In the genomic region with DNA sequence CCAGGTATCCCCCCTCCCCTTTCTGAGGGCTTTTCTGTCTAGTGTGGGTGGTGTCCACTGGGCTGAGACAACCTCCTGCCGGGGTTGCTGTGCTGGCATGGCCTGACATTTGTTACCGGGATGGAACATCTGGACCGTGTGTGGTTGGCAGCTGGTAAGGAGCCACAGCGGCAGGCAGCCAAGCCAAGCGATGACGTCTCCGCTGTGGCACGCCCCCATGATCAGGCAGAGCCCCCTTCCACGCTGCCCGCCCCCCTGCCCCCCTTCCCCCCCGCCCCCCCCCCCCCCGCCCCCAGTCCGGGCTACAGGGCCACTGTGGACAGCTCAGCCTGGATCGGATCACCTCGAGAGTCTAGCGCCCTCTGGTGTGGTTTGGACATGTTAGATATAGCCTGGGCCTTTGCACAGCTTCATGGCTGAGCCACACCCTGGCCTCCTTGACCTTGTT, we compare ENCODE assay signal across 8 mouse cellular contexts. TPM values are rescaled to one million over a fixed set of nuclear protein-coding genes. Genes with fewer than 3 reads are reported as not detected.
DNase-seq lines count a peak whose midpoint lies in the region; ATAC-seq and TF ChIP-seq lines count a peak whose summit lies in the region.

No protein-coding gene starts in this region.

- no peaks in the 10 kb centered on the region; the same call in 1 of the 2 replicates for H3K9me3 ChIP-seq in hindbrain, embryonic 11.5 days (ENCODE audit: control insufficient read depth, low read length)
- peaks cover 2% of the 10 kb centered on the region; the same call in 1 of the 2 replicates for H3K9me3 ChIP-seq in lung, embryonic 14.5 days (ENCODE audit: low read depth, low read length)
- H3K9me3 ChIP-seq in neural tube, embryonic 15.5 days (replicated peaks): no peaks in the 10 kb centered on the region

- H3K4me3 ChIP-seq in hindbrain, embryonic 11.5 days (ENCODE audit: low read depth, low read length): no peak overlapping the region
- no peak overlapping the region for H3K4me3 ChIP-seq in lung, embryonic 14.5 days (ENCODE audit: low read depth, low read length)
- no peak overlapping the region for H3K4me3 ChIP-seq in neural tube, embryonic 15.5 days (replicated peaks)

- peak; percentile 91 for ATAC-seq in hindbrain, embryonic 11.5 days (ENCODE audit: low FRiP score)
- peak; percentile 87 for ATAC-seq in lung, embryonic 14.5 days (ENCODE audit: insufficient read depth)
- ATAC-seq in neural tube, embryonic 15.5 days (ENCODE audit: low FRiP score): peak; percentile 79

- peaks cover 10% of the 10 kb centered on the region for H3K4me1 ChIP-seq in hindbrain, embryonic 11.5 days (replicated peaks; ENCODE audit: control insufficient read depth, insufficient read depth, low read length)
- no peaks in the 10 kb centered on the region for H3K4me1 ChIP-seq in lung, embryonic 14.5 days (ENCODE audit: insufficient read depth)
- H3K4me1 ChIP-seq in neural tube, embryonic 15.5 days: peaks cover 23% of the 10 kb centered on the region

- TF ChIP-seq CTCF in lung, embryonic 14.5 days (IDR thresholded peaks at IDR 0.05; ENCODE audit: low read depth): peak; percentile 54

- no peak overlapping the region for H3K9ac ChIP-seq in hindbrain, embryonic 11.5 days (ENCODE audit: low read depth, low read length)
- no peak overlapping the region for H3K9ac ChIP-seq in lung, embryonic 14.5 days
- no peak overlapping the region; the same call in 1 of the 2 replicates for H3K9ac ChIP-seq in neural tube, embryonic 15.5 days (replicated peaks)

- H3K27ac ChIP-seq in hindbrain, embryonic 11.5 days (ENCODE audit: low read depth, low read length): peak overlapping the region; percentile 88
- H3K27ac ChIP-seq in lung, embryonic 14.5 days (ENCODE audit: low read depth): peak overlapping the region; percentile 21; the same call in 1 of the 2 replicates
- peak overlapping the region; percentile 78 for H3K27ac ChIP-seq in neural tube, embryonic 15.5 days (replicated peaks)

- no peaks in the 10 kb centered on the region for H3K36me3 ChIP-seq in hindbrain, embryonic 11.5 days (ENCODE audit: control insufficient read depth, insufficient read depth, low read length)
- no peaks in the 10 kb centered on the region for H3K36me3 ChIP-seq in lung, embryonic 14.5 days (ENCODE audit: insufficient read depth)
- no peaks in the 10 kb centered on the region for H3K36me3 ChIP-seq in neural tube, embryonic 15.5 days

- peak overlapping the region; percentile 11 for H3K4me2 ChIP-seq in hindbrain, embryonic 11.5 days (replicated peaks; ENCODE audit: low read depth, low read length)
- H3K4me2 ChIP-seq in lung, embryonic 14.5 days: no peak overlapping the region
- H3K4me2 ChIP-seq in neural tube, embryonic 15.5 days: peak overlapping the region; percentile 30

- under 1% methylated on average over 6 of the region's 16 CpGs for WGBS in hindbrain, embryonic 11.5 days
- 5% methylated on average over 11 of the region's 16 CpGs for WGBS in lung, embryonic 14.5 days
- 3% methylated on average over 8 of the region's 16 CpGs for WGBS in neural tube, embryonic 15.5 days

- peak; percentile 69 for DNase-seq in adrenal gland, adult 2 months
- no peak for DNase-seq in adrenal gland, postnatal 25 days
- peak; percentile 66 for DNase-seq in 3T3-L1 (ENCODE audit: low read depth, low spot score)
- DNase-seq in embryo, embryonic 10.5 days (ENCODE audit: low spot score): peak; percentile 85
- peak; percentile 79 for DNase-seq in hindbrain, embryonic 11.5 days (ENCODE audit: low spot score)
- peak; percentile 85 for DNase-seq in lung, embryonic 14.5 days
- no peak for DNase-seq in gastrocnemius, postnatal 25 days

- no peaks in the 10 kb centered on the region for H3K27me3 ChIP-seq in hindbrain, embryonic 11.5 days (ENCODE audit: control insufficient read depth, insufficient read depth, low read length)
- H3K27me3 ChIP-seq in lung, embryonic 14.5 days (ENCODE audit: insufficient read depth, low read length): no peaks in the 10 kb centered on the region
- no peaks in the 10 kb centered on the region for H3K27me3 ChIP-seq in neural tube, embryonic 15.5 days (replicated peaks)

RNA-seq across cellular contexts. Expression of gene Ptprs, which starts 11.2 kb away (rescaled TPM):
- 100 to 1,000 TPM; 149 to 249 TPM for total RNA-seq in adrenal gland, adult 2 months (2021)
- 573 and 605 TPM in 2 replicates for polyA plus RNA-seq in adrenal gland, adult 2 months (2012; rRNA removed)
- 165 and 222 TPM in 2 replicates for total RNA-seq in adrenal gland, postnatal 25 days (2021)
- 142 and 156 TPM in 2 replicates for polyA plus RNA-seq in hindbrain, embryonic 11.5 days (2014; fragmentation: Nextera tagmentation; extraction: Ambion mirVana)
- 96.8 and 112 TPM in 2 replicates for polyA plus RNA-seq in lung, embryonic 14.5 days (2014; fragmentation: Nextera tagmentation; extraction: Ambion mirVana)
- 206 and 247 TPM in 2 replicates for polyA plus RNA-seq in neural tube, embryonic 15.5 days (2015; fragmentation: Nextera tagmentation; extraction: Ambion mirVana)
- total RNA-seq in gastrocnemius, postnatal 25 days (2021): 10 to 100 TPM; 37.7 to 39.6 TPM

RNA-seq across cellular contexts. Expression of gene Znrf4, which starts 24.8 kb away (rescaled TPM):
- total RNA-seq in adrenal gland, adult 2 months (2021): not detected
- polyA plus RNA-seq in adrenal gland, adult 2 months (2012; rRNA removed): not detected in 2 replicates
- not detected in 2 replicates for total RNA-seq in adrenal gland, postnatal 25 days (2021)
- not detected in 2 replicates for polyA plus RNA-seq in hindbrain, embryonic 11.5 days (2014; fragmentation: Nextera tagmentation; extraction: Ambion mirVana)
- polyA plus RNA-seq in lung, embryonic 14.5 days (2014; fragmentation: Nextera tagmentation; extraction: Ambion mirVana): not detected in 2 replicates
- polyA plus RNA-seq in neural tube, embryonic 15.5 days (2015; fragmentation: Nextera tagmentation; extraction: Ambion mirVana): not detected in 2 replicates
- not detected for total RNA-seq in gastrocnemius, postnatal 25 days (2021)

Comparison
In these comparisons a context has a peak if more than half of its experiments do, and no peak if none do; other contexts are left out.
1. DNase-seq: peak in adrenal gland, adult 2 months (single experiment), 3T3-L1 (single experiment), embryo, embryonic 10.5 days (single experiment), hindbrain, embryonic 11.5 days (single experiment) and lung, embryonic 14.5 days (single experiment); none in adrenal gland, postnatal 25 days (single experiment) and gastrocnemius, postnatal 25 days (single experiment).
2. H3K27ac ChIP-seq: peak in every context shown above with its lines; median percentile 88 in hindbrain, embryonic 11.5 days; 78 in neural tube, embryonic 15.5 days; 21 in lung, embryonic 14.5 days.
3. Peak in every context shown above with its lines, with median percentiles within 50 percentile points of each other: ATAC-seq.